Mouse (Mus musculus) embryonic stem cell, embryonic (primary cell): ENCODE measurements around the gene Bmp2k.

Source experiments
- CTCF ChIA-PET, 4 experiments: fragments of 300-600 bp in 2 of 4; fragments of 350-600 bp in 2 of 4; sonication (Branson Sonifier 250); formaldehyde crosslinking; loops; one replicate each; lab custom pipeline; 2022; ENCODE audit warnings: inconsistent platforms in 2 of 4; lab: Charles Lee
- POLR2A ChIA-PET, 4 experiments: fragments of 300-600 bp in 2 of 4; fragments of 350-600 bp in 2 of 4; sonication (Branson Sonifier 250); formaldehyde crosslinking; loops; one replicate each; lab custom pipeline; 2022; ENCODE audit warnings: antibody characterized with exemption in 4 of 4, inconsistent platforms in 1 of 4; lab: Charles Lee

Bmp2k gene

DNA sequence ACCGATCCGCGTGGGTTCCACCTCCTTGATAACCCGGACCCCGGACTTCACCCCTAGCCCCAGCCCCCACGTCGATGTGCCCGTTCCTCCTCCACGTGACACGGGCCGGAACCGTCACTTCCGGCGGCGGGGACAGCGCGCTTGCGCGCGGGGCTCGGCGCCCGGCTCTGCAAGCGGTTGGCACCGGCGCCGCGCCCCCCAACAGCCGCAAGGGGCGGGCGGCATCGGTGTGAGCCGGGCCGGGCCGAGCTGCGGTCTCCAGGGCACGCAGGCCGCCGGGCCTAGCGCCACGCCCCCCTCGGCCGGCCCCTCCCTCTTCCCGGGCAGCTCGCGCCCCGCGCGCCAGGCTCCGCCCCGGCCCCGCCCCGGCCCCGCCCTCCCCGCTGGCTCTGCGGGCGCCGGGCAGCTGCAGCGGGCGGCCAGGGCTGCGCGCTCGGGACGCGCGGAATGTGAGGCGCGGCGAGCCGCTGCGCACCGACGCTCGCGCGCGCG lies at the start of gene Bmp2k:
Bmp2k (plus strand) TSS at position 380 of the 492 bp plus-strand sequence.
- CTCF ChIA-PET = no interaction called here
- POLR2A ChIA-PET = interaction anchor here in 3 of 4 experiments (0.9 to 1.6 kb wide), 9 partner anchors 13 to 114 kb away, joined by 3 to 5 read pairs (median 3); no protein-coding TSS in a partner anchor

DNA sequence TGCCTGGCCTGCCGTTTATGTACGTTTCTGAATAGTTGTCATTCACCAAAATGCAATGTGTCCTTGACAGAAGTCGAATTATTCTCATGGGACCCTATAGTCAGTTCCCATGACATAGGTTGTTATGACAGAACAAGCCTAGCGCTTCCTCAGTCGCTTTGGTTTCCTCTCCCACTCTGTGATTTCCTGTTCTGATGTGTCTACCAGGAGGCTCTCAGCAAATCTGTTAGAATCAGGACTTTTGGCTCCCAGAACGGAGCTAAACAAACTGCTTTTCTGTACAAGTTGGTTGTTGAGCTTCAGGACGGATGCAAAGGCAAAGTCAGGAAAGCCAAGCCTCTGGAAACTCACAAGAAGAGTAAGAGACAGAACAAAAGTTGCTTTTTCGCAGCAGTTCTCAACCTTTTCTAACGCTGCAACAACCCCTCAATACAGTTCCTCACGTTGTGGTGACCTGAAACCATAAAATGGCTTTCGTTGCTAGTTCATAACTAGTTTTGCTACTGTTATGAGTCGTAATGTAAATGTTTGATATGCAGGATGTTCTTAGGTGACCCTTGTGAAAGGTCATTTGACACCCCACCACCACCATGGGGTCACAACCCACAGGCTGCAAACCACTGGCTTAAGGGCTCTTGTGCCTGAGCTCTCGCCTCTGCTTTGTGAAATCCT lies 48.5 kb upstream of the Bmp2k start:
- ChIA-PET POLR2A (no interaction called here), CTCF (no interaction called here)

- ChIA-PET POLR2A (no interaction called here), CTCF (interaction anchor here in 1 of 4 experiments (0.5 kb wide), 1 partner anchor 1411 kb away, joined by 4 read pairs; no protein-coding TSS in a partner anchor)
These were observed 47.4 kb upstream of the Bmp2k start for GRCm38 (mm10) chr5:96949839-96950666.

DNA sequence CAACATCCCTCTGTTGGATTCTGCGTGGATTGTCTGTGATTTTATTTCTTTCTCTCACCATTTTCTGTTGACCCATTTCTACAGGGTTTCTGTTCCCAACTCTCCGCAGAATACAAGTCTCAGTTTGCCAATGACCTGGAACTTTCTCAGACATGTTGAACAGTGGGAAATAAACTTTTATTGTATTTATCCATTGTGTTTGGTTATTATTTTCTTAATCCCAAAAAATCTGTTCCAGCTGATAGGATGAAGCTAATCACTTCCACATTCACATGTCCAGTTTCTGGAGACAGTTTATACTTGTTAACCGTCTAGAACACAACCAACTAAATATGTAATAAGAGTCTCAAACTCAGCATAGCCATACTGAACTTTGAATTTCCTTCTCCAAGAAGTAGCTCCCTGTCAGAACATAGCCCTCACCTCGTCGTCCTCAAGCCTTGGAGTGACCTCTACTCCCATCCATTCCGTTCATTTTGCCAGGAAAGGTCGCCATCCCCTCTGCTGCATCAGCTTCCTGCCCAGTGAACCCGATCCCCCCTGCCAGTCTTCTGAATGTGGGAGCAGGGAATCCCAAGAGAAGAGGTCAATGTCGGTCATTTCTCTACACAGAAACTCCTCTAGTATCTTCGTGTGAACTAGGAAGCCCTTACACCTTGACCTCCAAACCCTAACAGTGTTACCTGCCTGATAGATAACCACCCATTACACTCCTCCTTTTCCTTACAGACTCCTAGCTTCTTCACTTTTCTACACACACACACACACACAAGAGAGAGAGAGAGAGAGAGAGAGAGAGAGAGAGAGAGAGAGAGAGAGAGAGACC lies 46.6 kb upstream of the Bmp2k start:
- CTCF ChIA-PET = interaction anchor here in 1 of 4 experiments (0.5 kb wide), 1 partner anchor 1410 kb away, joined by 4 read pairs; no protein-coding TSS in a partner anchor

GRCm38 (mm10) chr5:96951493-96952105 lies 45.9 kb upstream of the Bmp2k start:
- ChIA-PET POLR2A (no interaction called here), CTCF (no interaction called here)

More for the DNA sequence above, 46.6 kb upstream of the Bmp2k start:
- POLR2A ChIA-PET = no interaction called here

DNA sequence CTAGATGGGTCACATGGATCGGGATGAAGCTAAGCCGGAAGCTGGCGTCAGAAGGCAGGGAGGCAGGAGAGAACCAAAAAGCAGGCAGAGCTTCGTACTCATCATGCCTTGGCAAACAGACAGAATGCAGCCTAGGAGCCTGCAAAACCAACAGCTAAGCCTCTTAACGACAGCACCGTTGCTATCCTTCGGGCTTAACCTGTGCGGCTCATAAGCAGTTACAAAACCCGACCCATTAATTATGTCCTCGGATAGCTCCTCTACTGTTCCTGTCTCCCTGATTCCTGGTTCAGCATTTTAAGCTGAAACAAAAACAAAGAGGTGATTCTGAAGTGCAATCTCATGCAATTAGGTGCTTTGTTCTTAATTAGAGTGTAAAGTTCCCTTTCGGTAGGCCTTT lies 43.4 kb upstream of the Bmp2k start:
- POLR2A ChIA-PET = no interaction called here
- CTCF ChIA-PET = interaction anchor here in 1 of 4 experiments (0.5 to 0.6 kb wide), 2 partner anchors 11 to 114 kb away, joined by 3 to 5 read pairs; no protein-coding TSS in a partner anchor

DNA sequence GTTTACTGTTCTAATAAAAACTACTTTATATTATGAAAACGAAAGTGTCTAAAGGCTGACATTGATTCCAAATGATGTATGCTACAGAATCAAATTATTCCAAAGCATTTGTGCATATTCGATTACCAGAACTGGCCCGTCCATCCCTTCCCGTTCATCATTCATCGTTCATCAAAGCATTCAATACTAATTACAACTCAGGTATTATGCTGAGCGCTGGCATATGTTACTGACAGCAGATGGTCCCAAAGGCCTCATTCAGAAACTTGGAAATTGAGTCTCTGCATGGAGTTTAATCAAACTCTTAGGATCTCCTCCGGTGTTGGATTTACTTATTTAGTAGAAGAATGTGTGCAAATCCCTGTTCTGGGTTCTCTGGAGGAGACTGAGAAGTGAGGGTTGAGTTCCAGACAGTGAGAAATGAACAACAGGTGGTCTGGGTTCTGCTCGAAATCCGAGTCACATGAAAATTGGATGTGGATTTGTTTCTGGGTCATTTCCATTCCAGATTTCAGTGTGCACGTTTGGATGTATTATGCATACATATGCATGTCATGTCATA lies 42.9 kb upstream of the Bmp2k start:
- ChIA-PET POLR2A (no interaction called here), CTCF (no interaction called here)

GRCm38 (mm10) chr5:96956926-96957325 lies 40.6 kb upstream of the Bmp2k start:
- CTCF ChIA-PET = interaction anchor here in 1 of 4 experiments (0.6 kb wide), 1 partner anchor 413 kb away, joined by 3 read pairs; no protein-coding TSS in a partner anchor
- POLR2A ChIA-PET = no interaction called here

- ChIA-PET CTCF (no interaction called here), POLR2A (no interaction called here)
These were observed 36.4 kb upstream of the Bmp2k start for GRCm38 (mm10) chr5:96961122-96961521.

GRCm38 (mm10) chr5:96961852-96962251 lies 35.6 kb upstream of the Bmp2k start:
- ChIA-PET CTCF (no interaction called here), POLR2A (no interaction called here)

DNA sequence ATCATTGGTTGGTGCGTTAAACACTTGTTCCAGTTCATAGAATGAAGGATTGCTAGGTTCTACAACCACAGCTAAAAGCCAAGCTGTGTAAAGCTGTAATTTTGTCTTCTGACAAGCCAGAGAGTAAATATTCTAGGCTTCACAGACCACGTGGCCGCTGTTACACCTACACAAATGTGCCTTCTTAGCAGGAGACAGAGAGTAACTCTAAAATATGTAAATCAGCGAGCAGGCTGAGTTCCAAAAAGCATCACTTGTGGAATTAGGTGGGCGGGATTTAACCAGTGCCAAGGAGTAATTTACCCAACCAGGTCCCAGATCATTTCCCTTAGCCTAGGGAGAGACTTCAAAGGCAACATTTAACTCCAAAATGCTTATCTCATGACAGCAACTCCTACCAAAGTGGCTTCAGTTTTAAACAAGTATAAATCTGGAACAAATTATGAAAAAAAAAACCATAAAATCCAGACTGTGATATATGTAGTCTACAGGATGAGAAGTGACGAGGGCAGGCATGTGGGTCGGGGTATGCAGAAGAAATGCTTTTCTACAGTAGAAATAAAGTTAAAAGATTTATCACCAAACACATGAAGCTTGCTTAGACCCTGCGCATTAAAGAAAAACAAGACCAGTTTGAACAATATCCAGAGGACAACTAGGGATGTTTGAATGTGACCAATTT lies 35.1 kb upstream of the Bmp2k start:
- ChIA-PET CTCF (no interaction called here), POLR2A (no interaction called here)

DNA sequence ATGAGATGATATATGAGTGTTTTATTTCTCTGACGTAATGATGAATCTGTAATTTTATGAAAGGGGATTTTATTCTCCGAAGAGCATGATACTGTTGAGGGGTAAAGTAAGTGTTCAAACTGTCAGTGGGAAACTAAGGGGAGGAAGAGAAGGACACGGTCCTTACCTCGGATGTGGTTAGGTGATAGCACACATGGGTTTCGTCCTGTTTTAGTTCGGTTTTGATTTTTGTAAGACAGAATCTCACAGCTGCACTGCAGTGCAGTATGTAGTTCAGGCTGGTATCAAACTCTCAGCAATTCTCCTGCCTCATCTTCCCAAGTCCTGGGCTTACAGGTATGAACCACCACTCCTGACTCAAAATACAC lies 34.6 kb upstream of the Bmp2k start:
- ChIA-PET CTCF (no interaction called here), POLR2A (no interaction called here)

DNA sequence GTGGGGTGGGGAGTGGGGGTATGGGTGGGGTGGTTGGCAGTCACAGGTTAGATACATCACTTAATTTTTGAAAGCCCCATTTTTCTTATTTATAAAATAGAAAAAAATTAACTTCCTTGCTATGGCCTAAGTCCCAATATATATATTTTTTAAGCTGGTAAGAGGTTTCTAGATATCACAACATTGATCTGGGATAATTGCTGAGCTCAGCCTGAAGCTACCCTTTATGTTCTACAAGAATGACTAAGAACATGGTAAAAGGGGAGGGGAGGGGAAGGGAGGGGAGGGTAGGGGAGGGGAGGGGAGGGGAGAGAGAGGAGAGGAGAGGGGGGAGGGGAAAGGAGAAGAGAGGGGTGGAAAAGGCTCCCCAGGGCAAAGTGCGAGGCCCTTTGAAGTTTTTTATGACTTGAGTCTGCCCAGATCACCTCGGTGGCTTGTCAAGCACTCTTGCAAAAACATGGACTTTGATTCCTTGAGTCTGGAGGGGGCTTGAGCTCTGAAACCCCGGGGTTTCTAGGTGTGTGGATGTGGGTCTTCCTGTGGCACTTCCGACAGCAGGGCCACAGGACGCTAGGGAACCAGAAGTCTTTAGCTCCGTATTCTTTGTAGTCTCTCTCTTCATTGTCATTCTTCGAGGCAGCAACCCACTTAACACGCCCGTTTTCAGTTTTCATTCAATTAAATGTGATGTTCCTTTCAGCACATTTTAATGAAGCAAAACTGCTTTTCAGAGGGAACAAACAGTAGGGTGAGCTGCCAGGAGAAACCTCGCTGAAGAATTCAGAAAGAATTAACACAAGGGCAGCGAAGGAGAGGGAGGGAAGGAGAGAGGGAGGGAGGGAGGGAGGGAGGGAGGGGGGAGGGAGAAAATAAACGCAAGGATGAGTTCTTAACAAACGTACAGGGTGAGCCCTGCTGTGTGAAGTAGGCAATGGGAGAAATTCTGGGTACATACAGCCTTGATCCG lies 33.1 kb upstream of the Bmp2k start:
- CTCF ChIA-PET = no interaction called here

DNA sequence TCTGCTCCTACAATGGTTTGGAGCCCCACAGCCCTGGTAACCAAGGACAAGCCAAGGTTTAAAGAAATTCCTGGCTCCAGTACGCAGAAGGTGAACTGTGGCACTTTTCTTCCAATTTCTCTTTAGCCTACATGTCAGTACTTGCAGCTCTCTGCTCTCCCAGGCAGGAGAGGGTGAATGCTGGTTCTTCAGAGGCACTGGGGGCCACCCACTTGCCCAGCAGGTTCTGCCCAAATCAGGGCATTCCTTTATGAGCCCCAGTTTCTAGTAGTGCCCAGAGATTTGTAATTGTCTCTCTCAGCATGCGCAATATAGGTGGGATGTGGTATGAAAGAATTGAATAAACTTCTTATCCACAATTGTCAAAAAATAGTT lies 32.5 kb upstream of the Bmp2k start:
- POLR2A ChIA-PET = interaction anchor here in 2 of 4 experiments (0.6 to 1.0 kb wide), 5 partner anchors 9 to 1987 kb away, joined by 3 to 8 read pairs (median 3); no protein-coding TSS in a partner anchor
- CTCF ChIA-PET = no interaction called here

More for the DNA sequence above, 33.1 kb upstream of the Bmp2k start:
- POLR2A ChIA-PET = interaction anchor here in 3 of 4 experiments (0.6 to 0.9 kb wide), 5 partner anchors 11 to 1988 kb away, joined by 3 to 8 read pairs (median 3); no protein-coding TSS in a partner anchor

GRCm38 (mm10) chr5:96965503-96965902 lies 32.0 kb upstream of the Bmp2k start:
- ChIA-PET POLR2A (interaction anchor here in 2 of 4 experiments (0.7 to 1.0 kb wide), 2 partner anchors 8 to 14 kb away, joined by 3 read pairs; no protein-coding TSS in a partner anchor), CTCF (interaction anchor here in 1 of 4 experiments (0.6 kb wide), 1 partner anchor 13 kb away, joined by 3 read pairs; no protein-coding TSS in a partner anchor)

DNA sequence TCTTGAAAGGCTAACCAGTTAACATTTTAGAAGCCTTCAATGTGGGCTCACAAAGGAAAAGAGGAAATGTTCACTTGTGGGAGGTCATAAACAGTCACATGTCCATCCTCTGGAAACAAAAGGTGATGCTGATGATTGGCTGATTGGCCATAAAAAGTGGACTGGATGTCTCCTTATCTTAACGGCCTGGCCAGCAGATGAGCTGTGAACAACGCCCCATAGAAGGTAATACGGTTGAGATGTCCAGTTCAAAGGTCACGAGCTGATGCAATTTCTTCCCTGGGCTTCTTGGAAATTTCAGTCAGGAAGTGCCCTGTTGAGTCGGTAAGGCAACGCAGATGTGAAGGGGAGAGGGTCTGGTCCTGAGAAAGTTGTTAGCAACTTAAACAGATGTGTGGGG lies 28.9 kb upstream of the Bmp2k start:
- CTCF ChIA-PET = interaction anchor here in 2 of 4 experiments (0.7 to 0.8 kb wide), 2 partner anchors 57 to 1395 kb away, joined by 3 to 5 read pairs; no protein-coding TSS in a partner anchor
- POLR2A ChIA-PET = no interaction called here
